In the genomic region with DNA sequence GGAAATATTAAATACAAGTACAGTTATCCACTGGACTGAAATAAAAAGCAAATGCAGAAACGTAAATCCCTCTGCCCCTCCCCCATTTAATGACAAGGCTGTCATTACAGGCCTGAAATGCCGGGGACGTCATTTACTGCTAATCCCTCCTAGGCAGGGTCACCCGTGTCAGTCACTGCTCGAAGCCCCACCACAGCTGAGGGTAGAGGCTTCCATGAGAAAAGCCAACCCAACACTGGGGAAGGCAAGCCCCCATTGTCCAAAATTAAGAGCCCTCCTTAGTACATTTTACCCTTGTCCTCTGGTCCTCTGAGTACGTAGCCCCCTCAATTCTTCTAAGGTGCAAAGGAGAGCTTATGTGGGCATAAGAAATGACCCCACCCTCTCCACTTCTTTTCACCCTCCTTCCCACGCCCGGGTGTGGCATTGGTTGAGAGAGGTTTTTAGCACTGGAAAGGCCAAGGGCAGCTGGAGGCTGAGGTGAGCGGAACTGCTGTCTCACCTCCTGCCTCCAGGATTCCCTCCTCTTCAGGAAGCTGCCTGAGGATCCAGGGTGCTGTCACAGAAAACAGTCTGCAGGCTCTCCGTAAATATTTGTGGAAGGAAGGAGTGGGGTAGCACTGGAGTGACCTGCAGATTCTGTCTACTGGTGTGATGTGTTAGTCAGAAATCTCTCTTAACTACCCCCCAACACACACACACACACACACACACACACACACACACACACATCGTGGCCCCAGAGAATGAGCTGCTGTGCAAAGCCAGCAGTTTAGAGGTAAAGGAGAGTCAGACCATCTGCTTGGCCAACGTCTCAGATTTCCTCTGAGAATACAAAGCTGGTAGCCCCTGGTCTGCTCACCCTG, we compare ENCODE assay signal across 26 mouse cellular contexts. TPM values are rescaled to one million over a fixed set of nuclear protein-coding genes. Genes with fewer than 3 reads are reported as not detected.
DNase-seq lines count a peak whose midpoint lies in the region; ATAC-seq and TF ChIP-seq lines count a peak whose summit lies in the region.
"Had no signal": no experiment of that assay in that cellular context is flagged by ENCODE, and none has a peak within 500 bp of the region (broad histone marks: within the 10 kb centered on the region; RNA-seq: fewer than 3 reads in every experiment).

No protein-coding gene starts in this region.

- no peak for TF ChIP-seq CTCF in lung, adult 2 months (IDR thresholded peaks at IDR 0.05; ENCODE audit: insufficient read depth, low read length)

- H3K36me3 ChIP-seq in hindbrain, embryonic 10.5 days: no peaks in the 10 kb centered on the region
- H3K36me3 ChIP-seq in hindbrain, embryonic 12.5 days: no peaks in the 10 kb centered on the region
- H3K36me3 ChIP-seq in midbrain, embryonic 11.5 days (ENCODE audit: control insufficient read depth, insufficient read depth, low read length): no peaks in the 10 kb centered on the region
- no peaks in the 10 kb centered on the region for H3K36me3 ChIP-seq in midbrain, embryonic 14.5 days (ENCODE audit: control insufficient read depth, insufficient read depth, low read length)
- H3K36me3 ChIP-seq in limb, embryonic 10.5 days: no peaks in the 10 kb centered on the region
- H3K36me3 ChIP-seq: embryonic facial prominence, embryonic 13.5 days; forebrain, embryonic 12.5 days; forebrain, embryonic 15.5 days; heart, embryonic 12.5 days; heart, embryonic 15.5 days had no signal

- H3K4me2 ChIP-seq in hindbrain, embryonic 12.5 days (replicated peaks): no peak overlapping the region
- no peak overlapping the region for H3K4me2 ChIP-seq in midbrain, embryonic 11.5 days
- H3K4me2 ChIP-seq in midbrain, embryonic 14.5 days (ENCODE audit: low read length): no peak overlapping the region
- H3K4me2 ChIP-seq: embryonic facial prominence, embryonic 13.5 days; forebrain, embryonic 12.5 days; forebrain, embryonic 15.5 days; heart, embryonic 12.5 days; heart, embryonic 15.5 days; hindbrain, embryonic 14.5 days had no signal

- no peak overlapping the region for H3K4me3 ChIP-seq in hindbrain, embryonic 10.5 days
- H3K4me3 ChIP-seq in hindbrain, embryonic 12.5 days: no peak overlapping the region
- no peak overlapping the region for H3K4me3 ChIP-seq in midbrain, embryonic 11.5 days (ENCODE audit: low read depth, low read length)
- no peak overlapping the region for H3K4me3 ChIP-seq in midbrain, embryonic 14.5 days (replicated peaks; ENCODE audit: low read depth, low read length)
- no peak overlapping the region for H3K4me3 ChIP-seq in limb, embryonic 10.5 days
- H3K4me3 ChIP-seq in lung, adult 2 months (replicated peaks; ENCODE audit: extremely low read depth, low read depth, low read length): no peak overlapping the region
- H3K4me3 ChIP-seq: embryonic facial prominence, embryonic 13.5 days; erythroblast, embryonic 14.5 days; forebrain, embryonic 12.5 days; forebrain, embryonic 15.5 days; heart, embryonic 12.5 days had no signal

- peaks cover 34% of the 10 kb centered on the region for H3K4me1 ChIP-seq in hindbrain, embryonic 10.5 days (replicated peaks)
- H3K4me1 ChIP-seq in hindbrain, embryonic 12.5 days: peaks cover 19% of the 10 kb centered on the region
- peaks cover 18% of the 10 kb centered on the region for H3K4me1 ChIP-seq in midbrain, embryonic 11.5 days (ENCODE audit: control insufficient read depth, insufficient read depth, low read length)
- H3K4me1 ChIP-seq in midbrain, embryonic 14.5 days (ENCODE audit: control insufficient read depth, insufficient read depth, low read length): peaks cover 15% of the 10 kb centered on the region
- peaks cover 63% of the 10 kb centered on the region for H3K4me1 ChIP-seq in limb, embryonic 10.5 days
- peaks cover 4% of the 10 kb centered on the region; the same call in 1 of the 2 replicates for H3K4me1 ChIP-seq in lung, adult 2 months (ENCODE audit: control insufficient read depth, insufficient read depth, low read length)

- TF ChIP-seq POLR2A in lung, adult 2 months (IDR thresholded peaks at IDR 0.05; ENCODE audit: borderline replicate concordance, extremely low read depth, low read depth, low read length): no peak

- peaks cover 100% of the 10 kb centered on the region for H3K27me3 ChIP-seq in hindbrain, embryonic 10.5 days (ENCODE audit: insufficient read depth, poor library complexity, severe bottlenecking)
- peaks cover 97% of the 10 kb centered on the region for H3K27me3 ChIP-seq in hindbrain, embryonic 12.5 days
- peaks cover 95% of the 10 kb centered on the region for H3K27me3 ChIP-seq in midbrain, embryonic 11.5 days (ENCODE audit: control insufficient read depth, insufficient read depth, low read length)
- peaks cover 89% of the 10 kb centered on the region for H3K27me3 ChIP-seq in midbrain, embryonic 14.5 days (ENCODE audit: control insufficient read depth, insufficient read depth, low read length)
- peaks cover 100% of the 10 kb centered on the region for H3K27me3 ChIP-seq in limb, embryonic 10.5 days (ENCODE audit: low read depth, poor library complexity, severe bottlenecking)

- H3K27ac ChIP-seq in hindbrain, embryonic 10.5 days: no peak overlapping the region
- no peak overlapping the region for H3K27ac ChIP-seq in hindbrain, embryonic 12.5 days
- H3K27ac ChIP-seq in midbrain, embryonic 11.5 days (ENCODE audit: low read depth, low read length): no peak overlapping the region
- no peak overlapping the region for H3K27ac ChIP-seq in midbrain, embryonic 14.5 days (replicated peaks; ENCODE audit: low read depth, low read length)
- H3K27ac ChIP-seq in limb, embryonic 10.5 days: no peak overlapping the region
- H3K27ac ChIP-seq: embryonic facial prominence, embryonic 13.5 days; forebrain, embryonic 12.5 days; forebrain, embryonic 15.5 days; heart, embryonic 15.5 days; hindbrain, embryonic 14.5 days; hindbrain, postnatal 0 days had no signal

- peak; percentile 28 for DNase-seq in hindbrain, embryonic 10.5 days (ENCODE audit: low spot score)
- peak; percentile 91 for DNase-seq in midbrain, embryonic 11.5 days (ENCODE audit: low spot score, missing footprints)
- no peak for DNase-seq in midbrain, embryonic 14.5 days
- peak; percentile 16 for DNase-seq in R1 (ENCODE audit: low read depth, low spot score)
- DNase-seq in limb, embryonic 10.5 days (ENCODE audit: low spot score): peak; percentile 51
- no peak for DNase-seq in urinary bladder, postnatal 25 days (ENCODE audit: low spot score)
- DNase-seq in lung, adult 2 months: no peak
- DNase-seq: adrenal gland, postnatal 10 days; adrenal gland, postnatal 36 days; cerebellum, adult 18-20 months; cerebellum, adult 9-10 months; cerebellum, postnatal 14 days; gastrocnemius, postnatal 25 days; heart, adult 18-20 months; heart, postnatal 10 days; heart, postnatal 36 days had no signal

- ATAC-seq in hindbrain, embryonic 12.5 days (ENCODE audit: low FRiP score): no peak
- no peak for ATAC-seq in midbrain, embryonic 11.5 days (ENCODE audit: low FRiP score)
- no peak for ATAC-seq in midbrain, embryonic 14.5 days (ENCODE audit: low FRiP score, low TSS enrichment)
- ATAC-seq: forebrain, embryonic 15.5 days; hindbrain, postnatal 0 days had no signal

- no peak overlapping the region for H3K9ac ChIP-seq in hindbrain, embryonic 12.5 days
- no peak overlapping the region for H3K9ac ChIP-seq in midbrain, embryonic 11.5 days (ENCODE audit: low read length)
- H3K9ac ChIP-seq in midbrain, embryonic 14.5 days (replicated peaks; ENCODE audit: low read length): no peak overlapping the region
- H3K9ac ChIP-seq: embryonic facial prominence, embryonic 13.5 days; forebrain, embryonic 12.5 days; forebrain, embryonic 15.5 days; heart, embryonic 12.5 days; heart, embryonic 15.5 days; hindbrain, embryonic 14.5 days had no signal

- WGBS in hindbrain, embryonic 10.5 days: 3% methylated on average over 12 of the region's 12 CpGs
- whole genome bisulfite sequencing in hindbrain, embryonic 12.5 days: 1% methylated on average over 12 of the region's 12 CpGs
- WGBS in midbrain, embryonic 11.5 days: 3% methylated on average over 12 of the region's 12 CpGs
- 5% methylated on average over 12 of the region's 12 CpGs for WGBS in midbrain, embryonic 14.5 days
- 2% methylated on average over 12 of the region's 12 CpGs for WGBS in limb, embryonic 10.5 days
- 11% methylated on average over 12 of the region's 12 CpGs for whole genome bisulfite sequencing in lung, adult 2 months

- no peaks in the 10 kb centered on the region for H3K9me3 ChIP-seq in hindbrain, embryonic 10.5 days
- H3K9me3 ChIP-seq in hindbrain, embryonic 12.5 days (replicated peaks): no peaks in the 10 kb centered on the region
- H3K9me3 ChIP-seq in midbrain, embryonic 11.5 days (ENCODE audit: control insufficient read depth, low read length): no peaks in the 10 kb centered on the region
- no peaks in the 10 kb centered on the region for H3K9me3 ChIP-seq in midbrain, embryonic 14.5 days (ENCODE audit: control insufficient read depth, low read length)
- H3K9me3 ChIP-seq in limb, embryonic 10.5 days (replicated peaks): no peaks in the 10 kb centered on the region
- H3K9me3 ChIP-seq: embryonic facial prominence, embryonic 13.5 days; forebrain, embryonic 12.5 days; forebrain, embryonic 15.5 days; heart, embryonic 12.5 days; heart, embryonic 15.5 days had no signal

RNA-seq across cellular contexts. Expression of gene Vax2, which starts 2.4 kb away (rescaled TPM):
- polyA plus RNA-seq in hindbrain, embryonic 10.5 days (2016; fragmentation: Nextera tagmentation; extraction: Ambion mirVana): 0.60 and 0.86 TPM in 2 replicates
- polyA plus RNA-seq in hindbrain, embryonic 12.5 days (2016; fragmentation: Nextera tagmentation; extraction: Ambion mirVana): not detected in 2 replicates
- polyA plus RNA-seq in midbrain, embryonic 11.5 days (2014; fragmentation: Nextera tagmentation; extraction: Ambion mirVana): 0.25 and 0.26 TPM in 2 replicates
- polyA plus RNA-seq in midbrain, embryonic 14.5 days (2014; fragmentation: Nextera tagmentation; extraction: Ambion mirVana): 0.22 TPM in 1 of 2 replicates, not detected in the other
- 6.3 and 10.7 TPM in 2 replicates for polyA plus RNA-seq in limb, embryonic 10.5 days (2016; fragmentation: Nextera tagmentation; extraction: Ambion mirVana)
- polyA plus RNA-seq in lung, adult 2 months (2012; rRNA removed): not detected in 2 replicates
- polyA plus RNA-seq: embryonic facial prominence, embryonic 13.5 days; erythroblast, embryonic 14.5 days; gonadal fat pad, adult 2 months; heart, embryonic 15.5 days; hindbrain, embryonic 14.5 days; hindbrain, postnatal 0 days had no signal

RNA-seq across cellular contexts. Expression of gene Atp6v1b1, which starts 29.3 kb away (rescaled TPM):
- polyA plus RNA-seq in hindbrain, embryonic 10.5 days (2016; fragmentation: Nextera tagmentation; extraction: Ambion mirVana): not detected in 2 replicates
- 0.23 TPM in 1 of 2 replicates, not detected in the other for polyA plus RNA-seq in hindbrain, embryonic 12.5 days (2016; fragmentation: Nextera tagmentation; extraction: Ambion mirVana)
- polyA plus RNA-seq in midbrain, embryonic 11.5 days (2014; fragmentation: Nextera tagmentation; extraction: Ambion mirVana): not detected in 2 replicates
- 0.18 TPM in 1 of 2 replicates, not detected in the other for polyA plus RNA-seq in midbrain, embryonic 14.5 days (2014; fragmentation: Nextera tagmentation; extraction: Ambion mirVana)
- polyA plus RNA-seq in limb, embryonic 10.5 days (2016; fragmentation: Nextera tagmentation; extraction: Ambion mirVana): not detected in 2 replicates
- polyA plus RNA-seq in lung, adult 2 months (2012; rRNA removed): 6.1 and 7.7 TPM in 2 replicates
- polyA plus RNA-seq: erythroblast, embryonic 14.5 days; forebrain, embryonic 12.5 days; heart, embryonic 12.5 days; heart, embryonic 15.5 days; hindbrain, embryonic 14.5 days; hindbrain, postnatal 0 days had no signal

RNA-seq across cellular contexts. Expression of gene Cd207, which starts 35.8 kb away (rescaled TPM):
- polyA plus RNA-seq in hindbrain, embryonic 10.5 days (2016; fragmentation: Nextera tagmentation; extraction: Ambion mirVana): not detected in 2 replicates
- polyA plus RNA-seq in hindbrain, embryonic 12.5 days (2016; fragmentation: Nextera tagmentation; extraction: Ambion mirVana): not detected in 2 replicates
- polyA plus RNA-seq in midbrain, embryonic 11.5 days (2014; fragmentation: Nextera tagmentation; extraction: Ambion mirVana): not detected in 2 replicates
- polyA plus RNA-seq in midbrain, embryonic 14.5 days (2014; fragmentation: Nextera tagmentation; extraction: Ambion mirVana): not detected in 2 replicates
- polyA plus RNA-seq in limb, embryonic 10.5 days (2016; fragmentation: Nextera tagmentation; extraction: Ambion mirVana): not detected in 2 replicates
- 1.2 and 2.6 TPM in 2 replicates for polyA plus RNA-seq in lung, adult 2 months (2012; rRNA removed)
- polyA plus RNA-seq: embryonic facial prominence, embryonic 13.5 days; erythroblast, embryonic 14.5 days; forebrain, embryonic 12.5 days; forebrain, embryonic 15.5 days; gonadal fat pad, adult 2 months; heart, embryonic 12.5 days; hindbrain, embryonic 14.5 days; hindbrain, postnatal 0 days had no signal

RNA-seq across cellular contexts. Expression of gene Ankrd53, which starts 48.9 kb away (rescaled TPM):
- 0.12 TPM in 1 of 2 replicates, not detected in the other for polyA plus RNA-seq in hindbrain, embryonic 10.5 days (2016; fragmentation: Nextera tagmentation; extraction: Ambion mirVana)
- 0.13 TPM in 1 of 2 replicates, not detected in the other for polyA plus RNA-seq in hindbrain, embryonic 12.5 days (2016; fragmentation: Nextera tagmentation; extraction: Ambion mirVana)
- 0.18 TPM in 1 of 2 replicates, not detected in the other for polyA plus RNA-seq in midbrain, embryonic 11.5 days (2014; fragmentation: Nextera tagmentation; extraction: Ambion mirVana)
- polyA plus RNA-seq in midbrain, embryonic 14.5 days (2014; fragmentation: Nextera tagmentation; extraction: Ambion mirVana): 0.19 and 0.37 TPM in 2 replicates
- polyA plus RNA-seq in limb, embryonic 10.5 days (2016; fragmentation: Nextera tagmentation; extraction: Ambion mirVana): 0.16 and 0.28 TPM in 2 replicates
- polyA plus RNA-seq in lung, adult 2 months (2012; rRNA removed): not detected in 2 replicates
- polyA plus RNA-seq: erythroblast, embryonic 14.5 days; heart, embryonic 12.5 days; hindbrain, embryonic 14.5 days; hindbrain, postnatal 0 days had no signal

RNA-seq across cellular contexts. Expression of gene Clec4f, which starts 57.5 kb away (rescaled TPM):
- polyA plus RNA-seq in hindbrain, embryonic 10.5 days (2016; fragmentation: Nextera tagmentation; extraction: Ambion mirVana): 0.10 TPM in 1 of 2 replicates, not detected in the other
- polyA plus RNA-seq in hindbrain, embryonic 12.5 days (2016; fragmentation: Nextera tagmentation; extraction: Ambion mirVana): not detected in 2 replicates
- polyA plus RNA-seq in midbrain, embryonic 11.5 days (2014; fragmentation: Nextera tagmentation; extraction: Ambion mirVana): not detected in 2 replicates
- 0.25 TPM in 1 of 2 replicates, not detected in the other for polyA plus RNA-seq in midbrain, embryonic 14.5 days (2014; fragmentation: Nextera tagmentation; extraction: Ambion mirVana)
- polyA plus RNA-seq in limb, embryonic 10.5 days (2016; fragmentation: Nextera tagmentation; extraction: Ambion mirVana): not detected in 2 replicates
- not detected in 2 replicates for polyA plus RNA-seq in lung, adult 2 months (2012; rRNA removed)
- polyA plus RNA-seq: embryonic facial prominence, embryonic 13.5 days; forebrain, embryonic 12.5 days; forebrain, embryonic 15.5 days; gonadal fat pad, adult 2 months; hindbrain, embryonic 14.5 days; hindbrain, postnatal 0 days had no signal

Comparison
In these comparisons a context has a peak if more than half of its experiments do, and no peak if none do; other contexts are left out.
1. DNase-seq: peak in hindbrain, embryonic 10.5 days (single experiment), midbrain, embryonic 11.5 days (single experiment), R1 (single experiment) and limb, embryonic 10.5 days (single experiment); none in midbrain, embryonic 14.5 days (single experiment), urinary bladder, postnatal 25 days (single experiment) and lung, adult 2 months (single experiment).